Mouse (Mus musculus) C2C12 (cell line): ENCODE results near the gene Pak6. TPM values are rescaled to one million over a fixed set of nuclear protein-coding genes. Genes with fewer than 3 reads are reported as not detected.

Experiments used
- H3K27me3 ChIP-seq: one replicate; pipeline ENCODE4 v1.6.1; 2011; ENCODE audit not compliant: control insufficient read depth, insufficient read depth, insufficient read length
- H3K36me3 ChIP-seq: one replicate; pipeline ENCODE4 v1.6.1; 2011; ENCODE audit not compliant: control insufficient read depth, insufficient read depth
- H3K4me3 ChIP-seq: one replicate; pipeline ENCODE4 v1.5.1; 2011; ENCODE audit warnings: mild to moderate bottlenecking, control low read depth; ENCODE audit not compliant: poor library complexity, insufficient read depth, severe bottlenecking
- H3K79me2 ChIP-seq: one replicate; pipeline ENCODE4 v1.6.1; 2011; ENCODE audit not compliant: control insufficient read depth, insufficient read depth
- H3K79me3 ChIP-seq: one replicate; pipeline ENCODE4 v1.6.1; 2011; ENCODE audit warnings: low read depth, control low read depth
- H3ac ChIP-seq: one replicate; pipeline ENCODE3; 2011; ENCODE audit warnings: low read depth; ENCODE audit not compliant: control insufficient read depth, insufficient read length
- CEBPB ChIP-seq: IDR thresholded peaks from one replicate; pipeline ENCODE4 v1.6.1; 2011; ENCODE audit warnings: low read depth, mild to moderate bottlenecking, control low read depth, moderate library complexity
- CTCF ChIP-seq: IDR thresholded peaks from one replicate; pipeline ENCODE4 v1.5.1; 2011; ENCODE audit not compliant: control insufficient read depth, insufficient read depth, insufficient read length
- FOSL1 ChIP-seq: IDR thresholded peaks from one replicate; pipeline ENCODE4 v1.8.0; 2011; ENCODE audit warnings: mild to moderate bottlenecking, low read length; ENCODE audit not compliant: poor library complexity, insufficient read depth, severe bottlenecking
- MAX ChIP-seq: IDR thresholded peaks from one replicate; pipeline ENCODE4 v1.6.1; 2011; ENCODE audit warnings: mild to moderate bottlenecking, control low read depth
- MYOD1 ChIP-seq: IDR thresholded peaks from one replicate; pipeline ENCODE4 v1.6.1; 2011; ENCODE audit warnings: low read depth; ENCODE audit not compliant: control insufficient read depth, insufficient read length
- MYOG ChIP-seq: IDR thresholded peaks from one replicate; pipeline ENCODE4 v1.6.1; 2011; ENCODE audit not compliant: control insufficient read depth, insufficient read length; ENCODE audit errors: extremely low read depth
- USF1 ChIP-seq: IDR thresholded peaks from one replicate; pipeline ENCODE4 v1.6.1; 2011; ENCODE audit warnings: low read depth, mild to moderate bottlenecking, control low read depth, moderate library complexity
- polyA plus RNA-seq: library from polyadenylated mRNA; unstranded; fragments of >200 nt; fragmentation: generic; extraction: Trizol; gene quantifications from one replicate; pipeline ENCODE4 v1.2.1, GENCODE M21; 2012; ENCODE audit warnings: missing spikeins

Pak6 gene
- polyA plus RNA-seq, 1 experiment, result 0.13 TPM

DNA sequence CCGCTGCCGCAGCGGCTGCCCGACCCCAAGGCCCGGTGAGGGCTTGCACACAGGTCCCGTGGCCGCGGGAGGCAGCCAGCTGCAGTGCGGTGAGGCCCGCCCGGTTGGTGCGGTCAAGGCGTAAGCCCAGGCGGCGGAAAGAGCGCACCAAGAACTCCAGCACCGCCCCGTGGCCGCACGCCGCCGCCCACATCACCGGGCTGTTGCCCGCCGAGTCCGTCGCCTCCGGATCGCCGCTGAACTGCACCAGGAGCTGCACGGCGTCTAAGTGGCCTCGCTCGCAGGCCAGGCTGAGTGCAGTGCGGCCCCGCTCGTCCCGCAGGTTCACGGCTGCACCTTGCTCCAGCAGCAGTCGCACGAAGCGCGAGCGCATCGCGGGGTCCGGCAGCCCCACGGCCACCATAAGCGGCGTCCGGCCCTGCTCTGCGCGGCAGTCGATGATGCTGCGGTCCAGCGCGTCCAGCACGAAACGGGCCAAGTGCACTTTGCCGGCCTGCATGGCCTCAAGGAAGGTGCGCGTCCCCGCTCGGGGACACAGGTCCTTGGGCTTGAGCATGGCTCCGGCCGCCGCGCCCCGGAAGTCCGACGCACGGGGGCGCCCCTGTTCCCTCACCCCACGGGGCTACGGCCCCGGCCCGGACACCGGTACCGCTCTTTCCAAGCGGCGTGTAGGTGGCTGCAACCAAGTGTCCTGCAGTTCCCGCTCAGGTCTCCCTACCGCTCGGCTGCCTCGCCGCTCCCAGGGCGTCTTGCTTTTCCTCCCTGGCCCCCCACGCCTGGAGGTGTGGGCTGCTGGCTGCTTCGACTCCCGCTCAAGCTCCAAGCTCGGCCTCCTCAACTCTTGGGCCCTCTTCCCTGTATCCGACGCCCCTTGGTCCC, 40.0 kb downstream of the Pak6 start:
- H3K4me3 ChIP-seq, result no peak overlapping the region
- no peaks in the 10 kb centered on the region for H3K79me3 ChIP-seq
- no peaks in the 10 kb centered on the region for H3K79me2 ChIP-seq
- peak overlapping the region; percentile 59 for H3ac ChIP-seq
- TF ChIP-seq CEBPB, result no peak
- no peak for TF ChIP-seq MYOD1
- no peak for TF ChIP-seq FOSL1
- TF ChIP-seq CTCF, result peak; percentile 50
- no peak for TF ChIP-seq MYOG
- no peaks in the 10 kb centered on the region for H3K36me3 ChIP-seq
- peaks cover 44% of the 10 kb centered on the region for H3K27me3 ChIP-seq

DNA sequence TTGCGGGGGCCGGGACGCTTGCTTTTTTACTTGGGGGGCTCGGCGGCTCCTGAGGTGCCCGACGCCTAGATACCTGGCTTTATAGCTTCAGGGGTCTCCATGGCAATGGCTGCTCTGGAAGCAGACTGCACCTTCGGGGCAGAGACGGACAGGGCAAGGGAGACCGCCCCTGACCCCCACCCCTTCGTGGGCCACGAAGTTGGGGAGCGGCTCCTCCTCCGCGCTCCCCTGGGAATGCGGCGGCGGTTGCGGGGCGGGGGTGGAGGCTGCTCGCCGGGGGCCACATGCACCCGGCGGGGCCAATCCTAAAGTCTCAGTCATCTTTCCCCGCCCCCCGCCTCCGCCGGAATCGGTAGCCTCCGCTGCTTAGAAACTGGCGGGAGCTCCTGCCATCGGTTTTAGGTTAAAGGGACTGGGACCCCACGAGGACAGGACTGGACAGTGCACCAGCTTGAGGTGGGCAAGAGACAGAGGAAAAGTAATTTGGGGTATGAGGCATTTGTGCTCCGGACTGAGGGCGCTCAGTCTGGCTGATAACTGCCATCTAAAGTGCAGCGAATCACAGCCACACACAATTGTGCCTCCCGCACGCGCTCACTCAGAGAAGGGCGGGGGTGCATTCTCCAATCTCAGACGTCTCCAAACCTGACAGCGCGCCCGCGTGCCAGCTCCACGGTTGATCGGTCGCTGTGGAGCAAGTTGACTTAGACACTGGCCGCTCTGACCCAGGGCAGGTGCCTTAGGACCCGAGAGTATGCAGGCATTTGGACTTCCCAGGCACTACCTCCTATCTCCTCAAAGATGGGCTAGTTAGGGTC, 41.0 kb downstream of the Pak6 start, which contains the start of gene Ankrd63:
Ankrd63 (minus strand) TSS at position 51 of the 818 bp plus-strand sequence.
- H3K4me3 ChIP-seq, result no peak within 1 kb of the TSS
- TF ChIP-seq CEBPB (no peak), MAX (no peak), USF1 (no peak), FOSL1 (no peak), CTCF (no peak), MYOD1 (no peak)
- H3K79me3 ChIP-seq, result no peaks in the 10 kb centered on the region
- peak within 1 kb of the TSS; percentile 59 for H3ac ChIP-seq
- H3K79me2 ChIP-seq, result no peaks in the 10 kb centered on the region
- peaks cover 44% of the 10 kb centered on the region for H3K27me3 ChIP-seq
- H3K36me3 ChIP-seq, result no peaks in the 10 kb centered on the region

DNA sequence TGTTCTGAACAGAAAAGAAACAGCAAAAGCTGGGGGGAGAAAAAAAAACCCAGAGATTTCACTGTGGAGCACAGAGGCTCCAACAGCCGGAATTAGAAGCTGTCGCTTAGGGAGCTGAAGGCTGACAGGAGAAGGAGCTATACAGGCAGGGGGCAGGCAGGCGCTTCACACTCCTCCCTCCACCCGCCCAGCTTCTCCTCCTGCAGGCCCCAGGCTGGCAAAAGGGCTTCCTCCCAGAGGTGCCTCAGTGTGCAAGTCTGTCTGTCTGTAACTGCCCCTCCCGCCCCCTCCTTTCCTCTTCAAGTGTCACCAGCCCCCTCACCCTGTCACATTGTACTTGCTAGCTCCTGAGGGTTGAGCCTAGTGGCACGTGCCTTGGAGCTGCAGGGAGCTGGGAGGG, 43.3 kb downstream of the Pak6 start:
- no peak overlapping the region for H3ac ChIP-seq
- H3K36me3 ChIP-seq, result no peaks in the 10 kb centered on the region
- no peak overlapping the region for H3K4me3 ChIP-seq
- TF ChIP-seq CTCF (no peak), MYOD1 (no peak), CEBPB (no peak), USF1 (no peak), MAX (no peak)
- peaks cover 52% of the 10 kb centered on the region for H3K27me3 ChIP-seq
- H3K79me3 ChIP-seq, result no peaks in the 10 kb centered on the region
- no peaks in the 10 kb centered on the region for H3K79me2 ChIP-seq

DNA sequence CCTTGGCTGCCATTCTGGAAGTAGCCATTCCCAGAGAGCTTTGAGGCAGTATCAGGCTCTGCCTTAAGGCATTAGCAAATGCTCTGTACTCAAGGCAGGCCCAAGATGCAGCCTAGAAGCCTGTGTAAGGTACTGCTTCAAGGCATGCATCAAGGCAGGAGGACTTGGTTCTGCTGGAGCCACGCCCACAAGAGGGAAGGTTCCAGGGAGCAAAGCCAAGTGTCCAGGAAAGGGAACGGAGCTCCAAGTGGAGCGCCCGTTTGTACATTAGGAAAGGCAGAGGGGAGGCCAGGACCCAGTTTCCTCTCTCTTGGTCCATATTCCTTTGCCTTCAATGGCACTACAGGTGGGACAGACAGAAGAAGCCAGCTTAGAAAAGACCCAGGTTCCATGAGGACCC, 45.4 kb downstream of the Pak6 start:
- Histone ChIP-seq H3K27me3 (peaks cover 58% of the 10 kb centered on the region), H3K36me3 (no peaks in the 10 kb centered on the region), H3ac (no peak overlapping the region), H3K79me3 (no peaks in the 10 kb centered on the region), H3K79me2 (no peaks in the 10 kb centered on the region), H3K4me3 (no peak overlapping the region)
- TF ChIP-seq CTCF (no peak), FOSL1 (no peak), MYOD1 (no peak), MAX (no peak), CEBPB (no peak), MYOG (no peak), USF1 (no peak)

DNA sequence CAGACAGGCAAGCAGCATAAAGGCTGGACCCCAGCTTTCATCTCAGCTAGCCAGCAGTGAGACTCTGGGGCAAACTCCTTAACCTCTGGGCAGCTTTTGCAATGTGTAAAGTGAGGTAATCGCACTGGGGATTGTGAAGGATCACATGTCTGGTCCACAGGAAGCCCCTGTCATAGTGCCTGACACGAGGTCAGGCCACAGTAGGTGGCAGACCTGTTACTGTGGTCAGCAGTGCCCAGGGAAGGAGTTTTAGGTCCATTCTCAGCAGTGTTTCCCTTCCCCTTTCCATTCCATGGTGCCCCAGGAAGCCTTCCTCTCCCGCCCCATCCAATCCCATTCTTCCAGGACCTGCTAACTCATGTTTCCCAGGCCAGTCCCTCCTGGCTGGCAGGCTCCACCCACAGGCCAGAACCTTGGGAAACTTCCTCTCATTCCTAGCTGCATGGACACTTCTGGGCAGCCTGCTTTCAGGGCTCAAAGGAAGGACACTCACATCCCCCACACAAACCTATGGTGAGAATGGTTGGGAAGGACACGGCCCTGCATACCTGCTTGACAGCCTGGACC, 46.6 kb downstream of the Pak6 start:
- Histone ChIP-seq H3K4me3 (no peak overlapping the region), H3K79me3 (no peaks in the 10 kb centered on the region), H3K36me3 (no peaks in the 10 kb centered on the region), H3ac (no peak overlapping the region), H3K27me3 (peaks cover 54% of the 10 kb centered on the region), H3K79me2 (no peaks in the 10 kb centered on the region)
- TF ChIP-seq CTCF (no peak), CEBPB (no peak), USF1 (no peak), MAX (no peak), MYOG (no peak), MYOD1 (no peak), FOSL1 (no peak)
